Mouse (Mus musculus): ENCODE results near the gene Sohlh1. TPM values are rescaled to one million over a fixed set of nuclear protein-coding genes. Genes with fewer than 3 reads are reported as not detected.
A peak's percentile ranks its signal among the peaks of the same experiment; 100 is the strongest.

The Sohlh1 gene
- not detected in 2 replicates for total RNA-seq (2012; rRNA removed)
- not detected for polyA plus RNA-seq (2012; ENCODE audit: insufficient read depth in 1 of 2, insufficient read length in 2 of 2, low read depth in 1 of 2, low replicate concordance in 2 of 2, missing spikeins in 1 of 2)

DNA sequence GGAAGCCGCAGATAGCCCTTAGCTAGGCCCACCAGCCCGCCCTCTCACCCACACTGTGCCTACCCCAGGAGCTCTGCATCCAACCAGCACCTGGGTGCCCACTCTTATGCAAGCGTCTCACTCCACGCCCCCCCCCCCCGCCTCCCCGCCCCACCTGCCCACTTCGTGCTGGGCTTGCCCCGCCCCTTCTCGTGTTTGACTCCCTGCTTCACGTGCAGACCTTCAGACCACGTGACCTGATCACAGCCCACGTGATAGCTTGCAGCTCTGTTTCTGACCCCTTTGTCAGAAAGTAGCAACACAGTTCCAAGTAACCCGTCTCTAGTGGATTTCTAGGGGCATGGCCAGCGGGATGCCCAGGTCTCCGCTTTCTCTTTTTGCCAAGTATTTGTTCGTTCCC, at the start of gene Sohlh1:
TSS of gene Sohlh1 (minus strand) at position 23 of the 400 bp plus-strand sequence.
- Histone ChIP-seq H3K4me3 (ENCODE audit: control insufficient read depth in 1 of 2, insufficient read depth in 1 of 2, low read depth in 2 of 2, low read length in 2 of 2) (no peak within 1 kb of the TSS), H3K36me3 (ENCODE audit: control insufficient read depth in 1 of 2, insufficient read depth in 2 of 2, low read length in 2 of 2) (no peaks in the 10 kb centered on the region), H3K9me3 (replicated peaks; ENCODE audit: insufficient read depth, low read length) (no peaks in the 10 kb centered on the region), H3K9ac (ENCODE audit: control insufficient read depth, low read depth, low read length, poor library complexity, severe bottlenecking) (no peak within 1 kb of the TSS), H3K27me3 (ENCODE audit: control insufficient read depth in 1 of 2, insufficient read depth in 2 of 2, low read length in 2 of 2) (no peaks in the 10 kb centered on the region; a peak in 1 of 4 replicates), H3K27ac (ENCODE audit: control insufficient read depth, low read depth, low read length) (no peak within 1 kb of the TSS), H3K79me2 (ENCODE audit: control insufficient read depth, insufficient read depth, low read length, poor library complexity) (no peaks in the 10 kb centered on the region), H3K4me1 (ENCODE audit: control insufficient read depth in 1 of 2, insufficient read depth in 2 of 2, low read length in 2 of 2) (no peaks in the 10 kb centered on the region)
- TF ChIP-seq USF1 (IDR thresholded peaks at IDR 0.05; ENCODE audit: low read depth, low read length) (0 out of 2 replicates have a peak, but pooled peaks have one; percentile 24), ELF1 (IDR thresholded peaks at IDR 0.05; ENCODE audit: low read depth, low read length) (no peak)
- no peak for DNase-seq (ENCODE audit: low read depth, low spot score)

DNA sequence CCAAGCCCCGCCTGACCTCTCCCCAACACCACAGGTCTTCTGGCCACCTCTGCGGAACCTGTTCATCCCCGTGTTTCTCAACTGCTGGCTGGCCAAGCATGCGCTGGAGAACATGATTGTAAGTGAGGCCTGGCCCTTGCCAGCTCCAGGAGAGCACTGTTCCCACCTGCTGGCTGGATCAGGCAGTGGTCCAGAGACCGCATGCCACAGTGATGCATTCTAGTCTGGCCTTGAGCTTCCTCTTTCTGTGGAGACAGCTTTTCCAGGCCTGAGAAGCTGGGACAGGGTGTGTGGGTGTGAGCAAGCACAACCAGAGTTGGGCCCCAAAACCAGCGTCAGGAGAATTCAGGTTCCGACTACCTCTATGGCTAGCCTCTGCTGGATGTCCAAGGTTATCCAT, 45.4 kb upstream of the Sohlh1 start:
- no peak overlapping the region for H3K9ac ChIP-seq (ENCODE audit: control insufficient read depth, low read depth, low read length, poor library complexity, severe bottlenecking)
- no peaks in the 10 kb centered on the region for H3K4me1 ChIP-seq (ENCODE audit: control insufficient read depth in 1 of 2, insufficient read depth in 2 of 2, low read length in 2 of 2)
- TF ChIP-seq MYC (IDR thresholded peaks at IDR 0.05; ENCODE audit: low read depth, low read length) (no peak), ZMIZ1 (IDR thresholded peaks at IDR 0.05; ENCODE audit: low read depth, low read length) (no peak), GATA1 (IDR thresholded peaks at IDR 0.05; ENCODE audit: low read depth, low read length) (no peak), SMC3 (IDR thresholded peaks at IDR 0.05; ENCODE audit: low read depth, low read length) (peak; percentile 9; the same call in 1 of the 2 replicates), USF1 (IDR thresholded peaks at IDR 0.05; ENCODE audit: low read depth, low read length) (no peak), TAL1 (IDR thresholded peaks at IDR 0.05; ENCODE audit: low read length) (no peak), EP300 (IDR thresholded peaks at IDR 0.05; ENCODE audit: low read depth in 1 of 2, low read length in 2 of 2) (no peak), CHD1 (IDR thresholded peaks at IDR 0.05; ENCODE audit: low read depth, low read length) (no peak), TBP (IDR thresholded peaks at IDR 0.05; ENCODE audit: low read depth, low read length) (no peak), BHLHE40 (IDR thresholded peaks at IDR 0.05; ENCODE audit: borderline replicate concordance, low read depth, low read length) (no peak), CTCF (IDR thresholded peaks at IDR 0.05 in 2 of 3, conservative IDR thresholded peaks at IDR 0.05 in 1 of 3; ENCODE audit: control insufficient read depth in 1 of 3, insufficient read depth in 1 of 3, low read depth in 2 of 3, low read length in 3 of 3, poor library complexity in 1 of 3, severe bottlenecking in 1 of 3) (peak in 1 of 3 experiments; percentile 11; a peak in 1 of 6 replicates)
- peak; percentile 47 for DNase-seq (ENCODE audit: low read depth, low spot score)
- no peaks in the 10 kb centered on the region for H3K36me3 ChIP-seq (ENCODE audit: control insufficient read depth in 1 of 2, insufficient read depth in 2 of 2, low read length in 2 of 2)
- H3K27ac ChIP-seq (ENCODE audit: control insufficient read depth, low read depth, low read length), result no peak overlapping the region
- no peaks in the 10 kb centered on the region for H3K79me2 ChIP-seq (ENCODE audit: control insufficient read depth, insufficient read depth, low read length, poor library complexity)
- H3K27me3 ChIP-seq (ENCODE audit: control insufficient read depth in 1 of 2, insufficient read depth in 2 of 2, low read length in 2 of 2), result no peaks in the 10 kb centered on the region
- H3K4me3 ChIP-seq (ENCODE audit: control insufficient read depth in 1 of 2, insufficient read depth in 1 of 2, low read depth in 2 of 2, low read length in 2 of 2), result no peak overlapping the region
- H3K9me3 ChIP-seq (replicated peaks; ENCODE audit: insufficient read depth, low read length), result no peaks in the 10 kb centered on the region

DNA sequence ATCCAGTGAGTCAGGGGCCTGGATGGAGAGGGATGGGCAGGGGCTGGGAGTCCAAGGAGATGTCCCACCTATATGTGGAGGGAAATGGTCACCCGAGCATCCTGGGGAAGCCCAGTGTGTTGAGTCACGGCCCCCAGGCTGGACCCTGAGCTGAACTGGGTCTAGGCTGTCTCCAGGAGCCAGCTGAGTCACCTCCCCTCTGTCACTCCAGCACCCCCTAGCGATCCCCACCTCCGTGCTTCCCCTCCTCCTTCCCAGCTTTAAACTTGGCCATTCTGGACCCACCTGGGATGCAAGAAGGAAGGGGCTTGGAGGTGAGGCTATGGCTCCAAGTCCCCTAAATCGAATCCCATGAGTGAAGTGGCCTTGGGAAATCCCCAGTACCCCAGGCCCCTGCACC, 41.1 kb upstream of the Sohlh1 start:
- Histone ChIP-seq H3K27ac (ENCODE audit: control insufficient read depth, low read depth, low read length) (no peak overlapping the region), H3K4me1 (ENCODE audit: control insufficient read depth in 1 of 2, insufficient read depth in 2 of 2, low read length in 2 of 2) (no peaks in the 10 kb centered on the region), H3K9ac (ENCODE audit: control insufficient read depth, low read depth, low read length, poor library complexity, severe bottlenecking) (no peak overlapping the region), H3K36me3 (ENCODE audit: control insufficient read depth in 1 of 2, insufficient read depth in 2 of 2, low read length in 2 of 2) (no peaks in the 10 kb centered on the region), H3K79me2 (ENCODE audit: control insufficient read depth, insufficient read depth, low read length, poor library complexity) (no peaks in the 10 kb centered on the region), H3K27me3 (ENCODE audit: control insufficient read depth in 1 of 2, insufficient read depth in 2 of 2, low read length in 2 of 2) (no peaks in the 10 kb centered on the region), H3K4me3 (ENCODE audit: control insufficient read depth in 1 of 2, insufficient read depth in 1 of 2, low read depth in 2 of 2, low read length in 2 of 2) (no peak overlapping the region), H3K9me3 (replicated peaks; ENCODE audit: insufficient read depth, low read length) (no peaks in the 10 kb centered on the region)
- TF ChIP-seq ZNF384 (IDR thresholded peaks at IDR 0.05; ENCODE audit: low read depth, low read length), result no peak
- TF ChIP-seq SMC3 (IDR thresholded peaks at IDR 0.05; ENCODE audit: low read depth, low read length), result peak; percentile 39; the same call in 1 of the 2 replicates
- TF ChIP-seq ZKSCAN1 (IDR thresholded peaks at IDR 0.05; ENCODE audit: low read depth, low read length), result no peak
- TF ChIP-seq NELFE (IDR thresholded peaks at IDR 0.05; ENCODE audit: low read depth, low read length), result no peak
- peak; percentile 53 to 64 (median 55) for TF ChIP-seq CTCF (IDR thresholded peaks at IDR 0.05 in 2 of 3, conservative IDR thresholded peaks at IDR 0.05 in 1 of 3; ENCODE audit: control insufficient read depth in 1 of 3, insufficient read depth in 1 of 3, low read depth in 2 of 3, low read length in 3 of 3, poor library complexity in 1 of 3, severe bottlenecking in 1 of 3)
- TF ChIP-seq RAD21 (IDR thresholded peaks at IDR 0.05; ENCODE audit: low read depth, low read length), result peak; percentile 25
- no peak for TF ChIP-seq POLR2AphosphoS2 (IDR thresholded peaks at IDR 0.05; ENCODE audit: low read length)
- no peak for TF ChIP-seq GATA1 (IDR thresholded peaks at IDR 0.05; ENCODE audit: low read depth, low read length)
- TF ChIP-seq NRF1 (IDR thresholded peaks at IDR 0.05; ENCODE audit: insufficient read depth, low read depth, low read length, poor library complexity, severe bottlenecking), result no peak
- peak; percentile 22 for DNase-seq (ENCODE audit: low read depth, low spot score)

All from MEL (cell line).